Mouse (Mus musculus): Measurements from ENCODE around the gene Tmem132d.

DNA sequence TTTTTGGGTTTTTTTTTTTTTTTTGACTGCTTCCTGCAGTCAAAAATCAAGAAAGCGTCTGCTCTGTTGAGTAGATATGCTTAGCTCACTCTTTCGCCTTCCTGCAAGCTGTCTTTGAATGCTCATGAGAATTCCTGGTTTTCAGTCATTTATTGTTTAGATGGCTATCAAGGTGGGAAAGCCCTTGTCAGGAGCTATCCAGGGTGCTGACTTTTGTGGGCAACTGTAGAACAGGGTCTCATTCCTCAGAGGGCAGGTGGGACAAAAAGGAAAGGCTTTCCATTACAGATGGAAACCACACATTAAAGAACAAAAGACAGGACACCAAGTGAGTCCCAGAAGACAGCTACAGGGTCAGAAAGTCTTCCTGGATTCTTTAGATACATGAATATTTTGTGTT, 360.3 kb downstream of the Tmem132d start:
- no peak for TF ChIP-seq CTCF (IDR thresholded peaks at IDR 0.05; ENCODE audit: control insufficient read depth, insufficient read depth, low read length)
- no peak for TF ChIP-seq POLR2A (IDR thresholded peaks at IDR 0.05; ENCODE audit: borderline replicate concordance, control insufficient read depth, low read depth, low read length)
